Mouse (Mus musculus): ENCODE results near the gene Rasgef1c. TPM values are rescaled to one million over a fixed set of nuclear protein-coding genes. Genes with fewer than 3 reads are reported as not detected.

The Rasgef1c gene
- total and polyA plus RNA-seq, 3 experiments, result 0.12 to 0.15 TPM; not detected in 1

DNA sequence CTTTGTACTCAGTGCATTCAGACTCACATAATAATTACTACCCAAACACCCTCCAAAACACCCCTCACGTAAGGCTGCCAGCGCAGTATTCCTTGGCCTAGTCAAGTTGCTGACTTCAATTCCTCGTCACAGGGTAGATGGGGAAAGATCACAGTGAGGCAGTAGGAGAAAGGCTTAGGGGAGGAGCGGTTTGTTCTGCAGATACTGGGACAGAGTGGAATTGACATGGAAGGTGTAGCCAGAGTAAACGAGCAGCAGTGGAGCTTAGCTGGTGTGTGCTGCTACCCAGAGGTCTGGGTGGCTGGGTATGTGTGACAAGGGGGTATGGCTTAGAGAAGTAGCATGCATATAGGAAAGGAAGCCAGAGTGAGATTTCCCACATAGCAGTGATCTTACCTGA, 34.3 kb upstream of the Rasgef1c start:
- DNase-seq (ENCODE audit: low read depth, low spot score), result no peak
- TF ChIP-seq BHLHE40 (IDR thresholded peaks at IDR 0.05; ENCODE audit: borderline replicate concordance, low read depth, low read length), result no peak
- no peak for TF ChIP-seq RAD21 (IDR thresholded peaks at IDR 0.05; ENCODE audit: low read depth, low read length)
- TF ChIP-seq MEF2A (IDR thresholded peaks at IDR 0.05; ENCODE audit: extremely low read depth, insufficient replicate concordance, low read depth, low read length, poor library complexity, severe bottlenecking), result no peak
- TF ChIP-seq KAT2A (conservative IDR thresholded peaks at IDR 0.05; ENCODE audit: low read depth, low read length), result no peak
- no peak for TF ChIP-seq POLR2AphosphoS2 (IDR thresholded peaks at IDR 0.05; ENCODE audit: low read length)
- no peak for TF ChIP-seq MXI1 (IDR thresholded peaks at IDR 0.05; ENCODE audit: low read depth, low read length)
- TF ChIP-seq USF2 (IDR thresholded peaks at IDR 0.05; ENCODE audit: borderline replicate concordance in 1 of 2, insufficient read depth in 1 of 2, low read depth in 1 of 2, low read length in 2 of 2), result no peak
- no peak for TF ChIP-seq SMC3 (IDR thresholded peaks at IDR 0.05; ENCODE audit: low read depth, low read length)
- TF ChIP-seq JUND (IDR thresholded peaks at IDR 0.05; ENCODE audit: low read depth, low read length), result no peak
- TF ChIP-seq ZMIZ1 (IDR thresholded peaks at IDR 0.05; ENCODE audit: low read depth, low read length), result no peak
- no peak for TF ChIP-seq GABPA (IDR thresholded peaks at IDR 0.05; ENCODE audit: low read depth, low read length)
- Histone ChIP-seq H3K27ac (ENCODE audit: control insufficient read depth, low read depth, low read length) (no peak overlapping the region), H3K4me3 (ENCODE audit: control insufficient read depth in 1 of 2, insufficient read depth in 1 of 2, low read depth in 2 of 2, low read length in 2 of 2) (no peak overlapping the region), H3K27me3 (ENCODE audit: control insufficient read depth in 1 of 2, insufficient read depth in 2 of 2, low read length in 2 of 2) (no peaks in the 10 kb centered on the region), H3K36me3 (ENCODE audit: control insufficient read depth in 1 of 2, insufficient read depth in 2 of 2, low read length in 2 of 2) (peaks cover 19 to 43% of the 10 kb centered on the region in 2 experiments), H3K9ac (ENCODE audit: control insufficient read depth, low read depth, low read length, poor library complexity, severe bottlenecking) (no peak overlapping the region), H3K4me1 (ENCODE audit: control insufficient read depth in 1 of 2, insufficient read depth in 2 of 2, low read length in 2 of 2) (peaks cover 9 to 13% of the 10 kb centered on the region in 2 experiments), H3K79me2 (ENCODE audit: control insufficient read depth, insufficient read depth, low read length, poor library complexity) (no peaks in the 10 kb centered on the region), H3K9me3 (replicated peaks; ENCODE audit: insufficient read depth, low read length) (no peaks in the 10 kb centered on the region)

GRCm38 (mm10) chr11:49869762-49870161, 31.9 kb upstream of the Rasgef1c start:
- H3K27me3 ChIP-seq (ENCODE audit: control insufficient read depth in 1 of 2, insufficient read depth in 2 of 2, low read length in 2 of 2), result no peaks in the 10 kb centered on the region
- no peak overlapping the region for H3K27ac ChIP-seq (ENCODE audit: control insufficient read depth, low read depth, low read length)
- no peak overlapping the region for H3K4me3 ChIP-seq (ENCODE audit: control insufficient read depth in 1 of 2, insufficient read depth in 1 of 2, low read depth in 2 of 2, low read length in 2 of 2)
- peak; percentile 84 for DNase-seq (ENCODE audit: low read depth, low spot score)
- H3K4me1 ChIP-seq (ENCODE audit: control insufficient read depth in 1 of 2, insufficient read depth in 2 of 2, low read length in 2 of 2), result peaks cover 5 to 8% of the 10 kb centered on the region in 2 experiments; a peak in 2 of 4 replicates
- TF ChIP-seq CTCF (IDR thresholded peaks at IDR 0.05 in 2 of 3, conservative IDR thresholded peaks at IDR 0.05 in 1 of 3; ENCODE audit: control insufficient read depth in 1 of 3, insufficient read depth in 1 of 3, low read depth in 2 of 3, low read length in 3 of 3, poor library complexity in 1 of 3, severe bottlenecking in 1 of 3) (peak; percentile 64 to 97 (median 73)), MXI1 (IDR thresholded peaks at IDR 0.05; ENCODE audit: low read depth, low read length) (no peak), RAD21 (IDR thresholded peaks at IDR 0.05; ENCODE audit: low read depth, low read length) (peak; percentile 98), MAZ (IDR thresholded peaks at IDR 0.05; ENCODE audit: low read depth, low read length) (peak; percentile 71), SIN3A (IDR thresholded peaks at IDR 0.05; ENCODE audit: low read length) (peak; percentile 69; the same call in 1 of the 2 replicates), RCOR1 (IDR thresholded peaks at IDR 0.05; ENCODE audit: low read depth, low read length) (no peak), BHLHE40 (IDR thresholded peaks at IDR 0.05; ENCODE audit: borderline replicate concordance, low read depth, low read length) (0 out of 2 replicates have a peak, but pooled peaks have one; percentile 51), SMC3 (IDR thresholded peaks at IDR 0.05; ENCODE audit: low read depth, low read length) (peak; percentile 94), ZC3H11A (IDR thresholded peaks at IDR 0.05; ENCODE audit: low read depth, low read length) (peak; percentile 98)
- H3K79me2 ChIP-seq (ENCODE audit: control insufficient read depth, insufficient read depth, low read length, poor library complexity), result no peaks in the 10 kb centered on the region
- peaks cover 5 to 50% of the 10 kb centered on the region in 2 experiments for H3K36me3 ChIP-seq (ENCODE audit: control insufficient read depth in 1 of 2, insufficient read depth in 2 of 2, low read length in 2 of 2)
- no peak overlapping the region for H3K9ac ChIP-seq (ENCODE audit: control insufficient read depth, low read depth, low read length, poor library complexity, severe bottlenecking)
- no peaks in the 10 kb centered on the region for H3K9me3 ChIP-seq (replicated peaks; ENCODE audit: insufficient read depth, low read length)

Measured in MEL (cell line).